Mouse (Mus musculus) kidney, adult 2 months (tissue): ENCODE measurements around the gene Angptl8.

Experiments
- CTCF ChIP-seq: fragments of 200-500 bp; conservative IDR thresholded peaks from 2 replicates; pipeline ENCODE4 v1.5.1; 2011; ENCODE audit warnings: low read depth, mild to moderate bottlenecking, control low read depth, low read length, moderate library complexity, mixed read lengths; ENCODE audit not compliant: insufficient read depth, insufficient read length
- POLR2A ChIP-seq: fragments of 200-500 bp; IDR thresholded peaks from one replicate; pipeline ENCODE4 v1.6.1; 2011; ENCODE audit warnings: low read depth, low read length, control low read depth

- TF ChIP-seq CTCF (no peak), POLR2A (no peak)
These were observed 47.1 kb upstream of the Angptl8 start for GRCm38 (mm10) chr9:21788234-21788633.
